In genomic region chr8:125102303-125102702, GRCm38 (mm10) we compare ENCODE assay signal across 14 mouse cellular contexts. TPM values are rescaled to one million over a fixed set of nuclear protein-coding genes. Genes with fewer than 3 reads are reported as not detected.
DNase-seq lines count a peak whose midpoint lies in the region; ATAC-seq and TF ChIP-seq lines count a peak whose summit lies in the region.
"Had no signal": no experiment of that assay in that cellular context is flagged by ENCODE, and none has a peak within 500 bp of the region (broad histone marks: within the 10 kb centered on the region; RNA-seq: fewer than 3 reads in every experiment).

No protein-coding gene starts in this region.

- no peak overlapping the region for H3K4me2 ChIP-seq in lung, embryonic 14.5 days
- peak overlapping the region; percentile 50 for H3K4me2 ChIP-seq in heart, embryonic 11.5 days
- H3K4me2 ChIP-seq: limb, embryonic 13.5 days; midbrain, embryonic 13.5 days had no signal

- no peak overlapping the region for H3K27ac ChIP-seq in lung, embryonic 14.5 days (ENCODE audit: low read depth)
- peak overlapping the region; percentile 15; the same call in 1 of the 2 replicates for H3K27ac ChIP-seq in heart, embryonic 11.5 days (ENCODE audit: low read depth, low read length)
- H3K27ac ChIP-seq: kidney, postnatal 0 days; limb, embryonic 13.5 days; midbrain, embryonic 13.5 days had no signal

- no peak for TF ChIP-seq CTCF in lung, embryonic 14.5 days (IDR thresholded peaks at IDR 0.05; ENCODE audit: low read depth)
- no peak for TF ChIP-seq CTCF in lung, adult 2 months (IDR thresholded peaks at IDR 0.05; ENCODE audit: insufficient read depth, low read length)

- H3K9me3 ChIP-seq in lung, embryonic 14.5 days (ENCODE audit: low read depth, low read length), result no peaks in the 10 kb centered on the region
- H3K9me3 ChIP-seq in heart, embryonic 11.5 days (replicated peaks; ENCODE audit: control insufficient read depth, low read length), result no peaks in the 10 kb centered on the region
- H3K9me3 ChIP-seq: limb, embryonic 13.5 days; midbrain, embryonic 13.5 days had no signal

- DNase-seq in lung, embryonic 14.5 days, result peak; percentile 41
- no peak for DNase-seq in lung, adult 2 months
- peak; percentile 40 for DNase-seq in heart, postnatal 4 days
- DNase-seq in left cerebral cortex, postnatal 10 days (ENCODE audit: extremely low spot score in 1 of 2, low spot score in 2 of 2), result no peak
- no peak for DNase-seq in testis, postnatal 10 days (ENCODE audit: low spot score)
- DNase-seq in frontal cortex, postnatal 25 days (ENCODE audit: low spot score in 2 of 2), result no peak
- DNase-seq: cerebellum, postnatal 14 days; gastrocnemius, postnatal 36 days; right cerebral cortex, postnatal 4 days had no signal

- TF ChIP-seq POLR2A in lung, adult 2 months (IDR thresholded peaks at IDR 0.05; ENCODE audit: borderline replicate concordance, extremely low read depth, low read depth, low read length), result no peak

- H3K36me3 ChIP-seq in lung, embryonic 14.5 days (ENCODE audit: insufficient read depth), result no peaks in the 10 kb centered on the region
- H3K36me3 ChIP-seq in heart, embryonic 11.5 days (ENCODE audit: control insufficient read depth, insufficient read depth, low read length), result no peaks in the 10 kb centered on the region
- H3K36me3 ChIP-seq: limb, embryonic 13.5 days; midbrain, embryonic 13.5 days had no signal

- intact Hi-C loops in left cerebral cortex, postnatal 10 days (cut with DNase I), result no loop called here

- no peak overlapping the region for H3K9ac ChIP-seq in lung, embryonic 14.5 days
- peak overlapping the region; percentile 46; the same call in 1 of the 2 replicates for H3K9ac ChIP-seq in heart, embryonic 11.5 days (ENCODE audit: low read depth, low read length)
- H3K9ac ChIP-seq: limb, embryonic 13.5 days; midbrain, embryonic 13.5 days had no signal

- no peaks in the 10 kb centered on the region for H3K27me3 ChIP-seq in lung, embryonic 14.5 days (ENCODE audit: insufficient read depth, low read length)
- H3K27me3 ChIP-seq in heart, embryonic 11.5 days (ENCODE audit: control insufficient read depth, insufficient read depth, low read length), result no peaks in the 10 kb centered on the region
- H3K27me3 ChIP-seq: limb, embryonic 13.5 days had no signal

- ATAC-seq in lung, embryonic 14.5 days (ENCODE audit: insufficient read depth), result no peak
- ATAC-seq in heart, embryonic 11.5 days (replicated peaks; ENCODE audit: insufficient number of reproducible peaks, low FRiP score, low TSS enrichment), result no peak
- ATAC-seq: activated CD4-positive, CD25-positive, alpha-beta regulatory T cell, adult 4 months; midbrain, embryonic 13.5 days had no signal

- no peak overlapping the region for H3K4me3 ChIP-seq in lung, embryonic 14.5 days (ENCODE audit: low read depth, low read length)
- no peak overlapping the region for H3K4me3 ChIP-seq in lung, adult 2 months (replicated peaks; ENCODE audit: extremely low read depth, low read depth, low read length)
- no peak overlapping the region for H3K4me3 ChIP-seq in heart, embryonic 11.5 days (ENCODE audit: low read depth, low read length)
- H3K4me3 ChIP-seq: limb, embryonic 13.5 days; midbrain, embryonic 13.5 days had no signal

- 44% methylated on average over 13 of the region's 13 CpGs for WGBS in lung, embryonic 14.5 days
- 34% methylated on average over 13 of the region's 13 CpGs for WGBS in lung, adult 2 months
- 52% methylated on average over 13 of the region's 13 CpGs for WGBS in heart, embryonic 11.5 days (ENCODE audit: insufficient replicate concordance)

- H3K4me1 ChIP-seq in lung, embryonic 14.5 days (ENCODE audit: insufficient read depth), result no peaks in the 10 kb centered on the region
- peaks cover 4% of the 10 kb centered on the region; the same call in 1 of the 2 replicates for H3K4me1 ChIP-seq in lung, adult 2 months (ENCODE audit: control insufficient read depth, insufficient read depth, low read length)
- H3K4me1 ChIP-seq in heart, embryonic 11.5 days (ENCODE audit: control insufficient read depth, insufficient read depth, low read length), result peaks cover 6% of the 10 kb centered on the region

RNA-seq across cellular contexts. Expression of gene Disc1, which starts 48.3 kb away (rescaled TPM):
- 2.4 and 3.8 TPM in 2 replicates for polyA plus RNA-seq in lung, embryonic 14.5 days (2014; fragmentation: Nextera tagmentation; extraction: Ambion mirVana)
- polyA plus RNA-seq in lung, adult 2 months (2012; rRNA removed), result 1.1 and 1.4 TPM in 2 replicates
- polyA plus RNA-seq in heart, embryonic 11.5 days (2014; fragmentation: Nextera tagmentation; extraction: Ambion mirVana), result 1.8 and 2.1 TPM in 2 replicates
- 1 to 10 TPM; 3.9 to 4.4 TPM for total RNA-seq in heart, postnatal 4 days (2021)
- total RNA-seq in left cerebral cortex, postnatal 10 days (2021), result 1 to 10 TPM; 1.9 to 3.1 TPM

Comparison
In these comparisons a context has a peak if more than half of its experiments do, and no peak if none do; other contexts are left out.
1. DNase-seq: peak in lung, embryonic 14.5 days (single experiment) and heart, postnatal 4 days (single experiment); none in lung, adult 2 months (single experiment), left cerebral cortex, postnatal 10 days (0 of 2), testis, postnatal 10 days (single experiment) and frontal cortex, postnatal 25 days (0 of 2).